Mouse (Mus musculus): ENCODE measurements around the gene Krtap4-8.

- no peak for TF ChIP-seq POLR2A (IDR thresholded peaks at IDR 0.05; ENCODE audit: insufficient read length, low read depth)
- TF ChIP-seq REST (IDR thresholded peaks at IDR 0.05; ENCODE audit: insufficient read depth, insufficient read length), result no peak
Observed at GRCm38 (mm10) chr11:99743985-99744384, 36.5 kb downstream of the Krtap4-8 start.
